Mouse (Mus musculus) myocyte (in vitro differentiated cells): ENCODE measurements at regions not wholly inside any gene's neighbourhood (a gene's known extent, or its start where the extent isn't known, plus 50 kb on each side); places are given as distances from the start of the nearest gene placed in this dataset.

Experiments
- CEBPB ChIP-seq: IDR thresholded peaks from 2 replicates; pipeline ENCODE4 v1.6.1; 2011; ENCODE audit warnings: mild to moderate bottlenecking, moderate library complexity; ENCODE audit not compliant: poor library complexity, insufficient read depth, severe bottlenecking
- E2F4 ChIP-seq: IDR thresholded peaks from one replicate; pipeline ENCODE4 v1.6.1; 2011; ENCODE audit warnings: mild to moderate bottlenecking, control low read depth, moderate library complexity; ENCODE audit not compliant: insufficient read depth
- MYOD1 ChIP-seq, 3 experiments: IDR thresholded peaks; one replicate each; pipeline ENCODE4 v1.6.1; 2011; ENCODE audit warnings: control low read depth in 2 of 3, low read depth in 2 of 3, mild to moderate bottlenecking in 2 of 3, moderate library complexity in 1 of 3; ENCODE audit not compliant: insufficient read length in 2 of 3, control insufficient read depth in 1 of 3
- POLR2A ChIP-seq: IDR thresholded peaks from one replicate; pipeline ENCODE4 v1.6.1; 2011; ENCODE audit warnings: low read depth, mild to moderate bottlenecking, control low read depth, moderate library complexity; ENCODE audit not compliant: insufficient read length
- POLR2AphosphoS2 ChIP-seq: IDR thresholded peaks from one replicate; pipeline ENCODE4 v1.6.1; 2011; ENCODE audit warnings: low read depth, control low read depth; ENCODE audit not compliant: insufficient read length
- REST ChIP-seq: IDR thresholded peaks from one replicate; pipeline ENCODE4 v1.6.1; 2011; ENCODE audit warnings: mild to moderate bottlenecking, control low read depth, moderate library complexity; ENCODE audit not compliant: insufficient read depth, insufficient read length
- TCF12 ChIP-seq: IDR thresholded peaks from one replicate; pipeline ENCODE4 v1.6.1; 2011; ENCODE audit warnings: mild to moderate bottlenecking, control low read depth; ENCODE audit not compliant: poor library complexity, insufficient read depth, severe bottlenecking
- USF1 ChIP-seq: IDR thresholded peaks from one replicate; pipeline ENCODE4 v1.6.1; 2011; ENCODE audit warnings: low read depth, mild to moderate bottlenecking, control low read depth, moderate library complexity

DNA sequence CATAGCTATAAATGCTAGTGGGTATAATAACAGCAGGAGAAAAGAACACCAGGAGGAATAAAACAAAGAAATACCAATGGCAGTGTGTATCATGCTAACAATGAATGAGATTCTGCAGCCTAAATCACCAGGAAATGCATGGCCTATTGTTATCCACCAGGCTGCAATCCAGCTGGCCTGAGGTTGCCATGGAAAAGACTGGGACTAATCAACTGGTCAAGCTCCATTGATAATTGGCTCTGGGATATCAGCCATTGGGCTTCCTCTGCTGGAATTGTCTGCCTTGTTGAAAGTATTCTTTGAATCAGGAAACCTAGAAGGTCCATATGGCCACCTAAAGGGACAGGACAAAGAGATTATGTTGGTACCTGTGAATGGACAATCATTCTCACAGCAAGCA lies 3120.6 kb upstream of the Gm6569 start:
- no peak for TF ChIP-seq USF1
- TF ChIP-seq POLR2A, result no peak
- TF ChIP-seq TCF12, result no peak
- no peak for TF ChIP-seq POLR2AphosphoS2
- no peak for TF ChIP-seq REST
- TF ChIP-seq CEBPB, result no peak
- no peak for TF ChIP-seq MYOD1 (IDR thresholded peaks at IDR 0.05; ENCODE audit: control insufficient read depth in 1 of 3, insufficient read length in 2 of 3, low read depth in 2 of 3)
- no peak for TF ChIP-seq E2F4
